Mouse (Mus musculus): ENCODE data around the gene Gm11099. TPM values are rescaled to one million over a fixed set of nuclear protein-coding genes. Genes with fewer than 3 reads are reported as not detected.

Gene Gm11099
- not detected for polyA plus RNA-seq (2017; shearing (Covaris generic))

DNA sequence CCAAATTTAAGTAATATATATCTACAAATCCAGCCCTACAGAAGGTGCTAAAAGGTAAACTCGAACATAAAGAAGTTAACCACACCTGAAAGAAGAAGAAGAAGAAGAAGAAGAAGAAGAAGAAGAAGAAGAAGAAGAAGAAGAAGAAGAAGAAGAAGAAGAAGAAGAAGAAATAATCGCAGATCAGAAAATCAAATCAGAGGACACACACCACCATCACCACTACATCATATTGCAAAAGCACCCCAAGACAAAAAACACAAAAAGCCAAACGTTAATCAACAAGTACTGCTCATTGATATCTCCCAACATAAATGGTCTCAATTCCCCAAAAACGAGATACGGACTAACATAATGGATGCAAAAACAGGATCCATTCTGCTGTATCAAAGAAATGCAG is at the start of gene Gm11099:
Gm11099 (plus strand) TSS at position 301 of the 400 bp plus-strand sequence.

